Mouse (Mus musculus) lung, postnatal 25 days (tissue): Measurements from ENCODE around the gene Rrp1.
"Not testable (repeated sequence)": the region's sequence is repeated elsewhere in the genome, so short reads cannot be mapped to it uniquely, and the experiment has no call there.

Experiments used
- DNase-seq: peaks from one replicate; pipeline ENCODE4 v3.0.0; 2022; ENCODE audit warnings: low spot score

Gene Rrp1

GRCm38 (mm10) chr10:78425181-78426041 lies 12.6 kb upstream of the Rrp1 start, which contains the start of gene Cstb:
TSS of gene Cstb (plus strand) at chr10:78425669.
- peak; percentile 86 for DNase-seq

DNA sequence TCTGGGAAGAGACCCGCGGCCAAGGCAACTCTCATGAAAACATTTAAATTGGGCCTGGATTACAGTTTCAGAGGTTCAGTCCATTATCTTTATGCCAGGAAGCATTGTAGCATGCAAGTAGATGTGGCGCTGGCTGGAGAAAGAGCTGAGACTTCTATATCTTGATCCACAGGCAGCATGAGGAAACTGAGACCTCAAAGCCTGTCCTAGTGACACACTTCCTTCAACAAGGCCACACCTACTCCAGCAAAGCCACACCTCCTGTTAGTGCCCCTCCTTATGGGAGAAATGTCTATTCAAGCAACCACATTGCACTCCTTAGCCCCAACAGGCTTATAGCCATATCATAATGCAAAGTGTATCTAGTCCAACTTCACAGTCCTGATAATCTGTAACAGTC lies 9.8 kb upstream of the Rrp1 start:
- DNase-seq: no peak

GRCm38 (mm10) chr10:78420929-78421328 lies 8.1 kb upstream of the Rrp1 start:
- DNase-seq: no peak

GRCm38 (mm10) chr10:78418791-78419190 lies 5.9 kb upstream of the Rrp1 start:
- DNase-seq: no peak

GRCm38 (mm10) chr10:78417888-78418287 lies 5.0 kb upstream of the Rrp1 start:
- DNase-seq: no peak

- not testable (repeated sequence) for DNase-seq
Observed at GRCm38 (mm10) chr10:78414936-78415335, 2.1 kb upstream of the Rrp1 start.

GRCm38 (mm10) chr10:78413152-78413520 lies 293 bp upstream of the Rrp1 start:
- DNase-seq: no peak

- DNase-seq: no peak
Observed at GRCm38 (mm10) chr10:78411851-78412250, 992 bp downstream of the Rrp1 start.

DNA sequence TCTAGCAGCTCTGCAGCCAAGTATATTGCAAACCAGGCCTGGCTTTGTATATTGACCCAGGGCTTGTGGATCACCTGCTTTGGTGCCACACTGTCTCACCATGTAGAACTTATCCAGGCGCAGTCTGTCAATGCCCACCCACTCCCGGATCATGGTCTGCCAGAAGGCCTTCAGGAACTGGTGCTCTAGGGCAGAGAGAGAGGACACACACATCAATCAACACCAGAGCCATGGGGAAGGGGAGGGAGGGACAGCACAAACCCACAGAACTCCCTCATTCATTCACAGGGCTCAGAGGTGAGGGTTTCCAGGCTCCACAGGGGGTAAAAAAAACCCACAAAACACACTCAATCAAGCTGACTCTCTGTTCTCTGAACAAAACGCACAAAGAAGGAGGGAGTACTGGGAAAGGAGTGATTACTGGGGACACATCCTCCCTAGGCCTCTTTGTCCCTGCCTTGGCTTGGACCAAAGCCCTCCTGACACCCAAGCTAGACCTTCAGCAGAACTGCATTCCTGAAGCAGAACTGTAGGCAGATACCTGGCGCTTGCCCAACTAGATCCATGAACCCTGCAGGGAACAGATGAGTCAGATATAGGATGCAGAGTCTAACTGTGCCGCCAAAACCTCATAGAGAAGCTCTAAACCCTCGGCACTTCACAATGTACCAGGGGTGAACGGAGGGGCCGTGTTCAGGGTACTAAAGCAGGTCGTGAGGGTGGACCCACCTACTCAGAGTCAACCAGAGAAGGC lies 3.6 kb downstream of the Rrp1 start:
- no peak for DNase-seq

GRCm38 (mm10) chr10:78407132-78407531 lies 5.7 kb downstream of the Rrp1 start:
- DNase-seq: no peak

GRCm38 (mm10) chr10:78406152-78406551 lies 6.7 kb downstream of the Rrp1 start:
- DNase-seq: no peak

DNA sequence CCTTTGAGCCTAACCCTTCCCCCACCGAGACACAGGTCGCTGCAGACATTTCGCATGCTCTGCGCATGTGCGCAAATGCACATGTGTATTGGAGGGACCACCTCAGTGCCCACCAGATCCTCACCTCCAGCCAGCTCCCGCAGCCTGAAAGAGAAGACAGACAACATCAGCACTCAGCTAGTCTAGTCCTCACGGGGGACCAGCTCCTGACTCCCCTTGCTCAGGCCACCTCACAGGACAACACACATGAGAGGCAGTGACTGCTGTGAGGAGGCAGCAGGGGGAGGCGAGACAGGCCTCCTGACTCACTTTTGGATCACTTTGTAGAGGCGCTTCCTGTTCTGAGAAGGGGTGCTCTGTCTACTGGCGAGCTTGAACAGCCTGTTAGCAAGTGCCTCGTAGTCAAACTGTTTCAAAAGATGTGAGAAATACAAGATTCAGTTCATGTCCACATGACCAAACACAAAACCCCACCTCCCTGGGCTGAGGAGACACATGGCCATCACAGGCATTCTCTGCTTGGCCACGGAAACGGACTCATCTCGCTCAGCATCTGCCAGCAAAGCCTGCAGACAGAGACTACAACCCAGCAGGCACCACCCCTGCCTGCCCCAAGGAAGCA lies 10.4 kb downstream of the Rrp1 start:
- DNase-seq: no peak

DNA sequence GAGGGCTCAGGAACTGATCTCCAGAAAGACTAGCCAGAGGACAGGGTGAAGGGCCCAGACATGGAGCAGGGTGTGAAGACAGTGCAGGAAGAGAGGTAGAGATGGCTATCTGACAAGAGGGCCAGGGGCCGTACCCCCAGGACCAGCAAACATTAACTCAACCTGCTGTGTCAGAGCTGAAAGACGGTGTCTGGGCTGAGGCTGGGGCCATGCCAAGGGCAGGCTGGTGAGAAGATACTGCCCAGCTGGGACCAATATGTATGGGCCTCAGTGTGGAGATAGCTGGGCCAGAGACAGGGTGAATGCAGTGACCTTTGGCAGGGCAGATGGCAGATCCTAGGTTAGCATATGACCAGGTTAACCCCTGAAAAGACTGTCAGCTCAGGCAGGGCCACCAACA lies 11.7 kb downstream of the Rrp1 start:
- no peak for DNase-seq

DNA sequence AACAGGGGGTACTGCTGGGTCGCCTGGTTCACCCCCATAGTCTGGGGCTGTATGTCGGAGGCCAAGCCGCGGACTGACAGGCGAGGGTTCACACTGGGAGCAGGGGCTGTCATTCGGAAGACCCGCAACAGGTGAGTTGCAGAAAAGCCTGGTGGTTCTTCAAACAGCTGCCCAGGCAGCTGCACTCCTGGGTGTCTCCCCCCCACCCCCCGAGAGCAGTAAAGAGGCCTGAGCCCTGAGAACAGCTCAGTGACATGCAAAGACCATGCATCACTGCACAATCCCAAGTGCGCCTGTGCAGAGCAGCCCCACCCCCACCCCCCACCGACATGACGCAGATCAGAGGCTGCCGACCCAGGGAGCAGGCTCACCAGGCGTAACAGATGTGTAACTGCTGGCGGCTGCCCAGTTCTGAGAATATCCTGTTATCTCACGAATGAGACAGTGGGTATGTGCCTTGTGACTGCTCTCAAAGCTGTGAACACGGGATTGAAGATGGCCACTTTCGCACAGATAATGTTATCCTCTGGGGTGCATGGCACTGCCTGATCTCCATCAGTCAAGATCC lies 13.7 kb downstream of the Rrp1 start:
- no peak for DNase-seq

DNA sequence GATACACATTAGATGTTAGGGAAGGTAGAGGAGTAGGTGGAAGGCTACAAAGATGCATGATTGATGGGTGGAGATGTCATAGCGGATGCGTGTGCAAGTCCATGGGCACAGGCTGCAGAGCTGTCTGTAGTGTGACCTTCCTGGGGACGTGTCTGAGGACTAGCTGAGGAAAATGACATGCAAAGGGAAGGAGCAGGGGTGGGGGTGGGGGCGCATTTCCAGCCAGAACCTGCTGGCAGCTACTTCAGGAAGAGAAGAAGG lies 16.3 kb downstream of the Rrp1 start:
- no peak for DNase-seq

- DNase-seq: peak; percentile 94
Observed at GRCm38 (mm10) chr10:78395819-78396624, 16.8 kb downstream of the Rrp1 start.

GRCm38 (mm10) chr10:78395377-78395776 lies 17.5 kb downstream of the Rrp1 start:
- DNase-seq: no peak

- DNase-seq: peak; percentile 84
Observed at GRCm38 (mm10) chr10:78392072-78392471, 20.8 kb downstream of the Rrp1 start.

- no peak for DNase-seq
Observed at GRCm38 (mm10) chr10:78390982-78391470, 21.8 kb downstream of the Rrp1 start.

GRCm38 (mm10) chr10:78388216-78388980 lies 24.4 kb downstream of the Rrp1 start:
- DNase-seq: no peak

DNA sequence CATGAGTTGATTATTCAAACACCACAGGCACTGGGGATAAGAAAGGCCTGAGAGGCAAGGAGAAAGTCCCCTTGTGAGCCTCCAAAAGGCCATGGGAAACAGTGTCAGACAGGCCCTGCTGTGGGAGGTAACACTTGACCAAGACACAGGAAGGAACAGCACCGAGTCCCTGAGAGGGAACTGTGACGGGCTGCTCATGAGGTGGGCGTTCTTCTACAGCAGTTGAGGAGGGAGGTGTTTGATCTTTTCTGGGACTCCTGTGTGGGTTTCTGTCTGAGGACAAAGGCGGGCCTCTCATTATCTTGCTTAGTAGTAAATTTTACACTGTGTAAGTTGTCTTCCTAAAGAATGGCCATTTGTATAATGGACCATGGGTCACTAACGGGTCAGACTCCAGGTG lies 27.3 kb downstream of the Rrp1 start:
- no peak for DNase-seq
